Mouse (Mus musculus): ENCODE data around the gene Apoa2. TPM values are rescaled to one million over a fixed set of nuclear protein-coding genes. Genes with fewer than 3 reads are reported as not detected.

Gene Apoa2
- total and polyA plus RNA-seq, 2 experiments from 2014 or later: 4.5 to 14.5 TPM

- H3K27ac ChIP-seq (ENCODE audit: low read depth): peak overlapping the region; percentile 71
- TF ChIP-seq EP300 (IDR thresholded peaks at IDR 0.05; ENCODE audit: low read depth) (no peak), CTCF (IDR thresholded peaks at IDR 0.05; ENCODE audit: low read depth) (no peak)
- DNase-seq (ENCODE audit: low spot score) (no peak), ATAC-seq (ENCODE audit: insufficient read depth, low read depth) (peak; percentile 49)
- H3K4me2 ChIP-seq (ENCODE audit: low read depth, low read length): peak overlapping the region; percentile 98
- H3K9ac ChIP-seq (replicated peaks; ENCODE audit: low read depth, low read length): peak overlapping the region; percentile 75
- 1% methylated on average over 19 of the region's 19 CpGs for WGBS
- H3K36me3 ChIP-seq (replicated peaks; ENCODE audit: control insufficient read depth, insufficient read depth, low read length): peaks cover 31% of the 10 kb centered on the region
- peaks cover 12% of the 10 kb centered on the region; the same call in 1 of the 2 replicates for H3K4me1 ChIP-seq (ENCODE audit: control insufficient read depth, insufficient read depth)
- no peaks in the 10 kb centered on the region for H3K27me3 ChIP-seq (ENCODE audit: control insufficient read depth, insufficient read depth, low read length)
- H3K9me3 ChIP-seq (replicated peaks; ENCODE audit: control insufficient read depth, low read length): no peaks in the 10 kb centered on the region
- peak overlapping the region; percentile 94 for H3K4me3 ChIP-seq (ENCODE audit: low read depth, low read length)
Observed at GRCm38 (mm10) chr1:171270573-171270900, 45.7 kb downstream of the Apoa2 start.

GRCm38 (mm10) chr1:171271196-171271595 is 46.3 kb downstream of the Apoa2 start:
- peaks cover 12% of the 10 kb centered on the region; the same call in 1 of the 2 replicates for H3K4me1 ChIP-seq (ENCODE audit: control insufficient read depth, insufficient read depth)

GRCm38 (mm10) chr1:171271622-171272021 is 46.8 kb downstream of the Apoa2 start:
- ATAC-seq (ENCODE audit: insufficient read depth, low read depth) (no peak), DNase-seq (ENCODE audit: low spot score) (no peak)
- TF ChIP-seq EP300 (IDR thresholded peaks at IDR 0.05; ENCODE audit: low read depth): no peak
- TF ChIP-seq CTCF (IDR thresholded peaks at IDR 0.05; ENCODE audit: low read depth): no peak
- Histone ChIP-seq H3K4me3 (ENCODE audit: low read depth, low read length) (no peak overlapping the region), H3K27ac (ENCODE audit: low read depth) (no peak overlapping the region), H3K9ac (replicated peaks; ENCODE audit: low read depth, low read length) (no peak overlapping the region), H3K9me3 (replicated peaks; ENCODE audit: control insufficient read depth, low read length) (no peaks in the 10 kb centered on the region), H3K36me3 (replicated peaks; ENCODE audit: control insufficient read depth, insufficient read depth, low read length) (peaks cover 42% of the 10 kb centered on the region), H3K27me3 (ENCODE audit: control insufficient read depth, insufficient read depth, low read length) (no peaks in the 10 kb centered on the region), H3K4me1 (ENCODE audit: control insufficient read depth, insufficient read depth) (peaks cover 12% of the 10 kb centered on the region; the same call in 1 of the 2 replicates), H3K4me2 (ENCODE audit: low read depth, low read length) (peak overlapping the region; percentile 98; the same call in 1 of the 2 replicates)
- WGBS: 64% methylated on average over 10 of the region's 10 CpGs

More at GRCm38 (mm10) chr1:171271196-171271595, 46.3 kb downstream of the Apoa2 start:
- Histone ChIP-seq H3K27ac (ENCODE audit: low read depth) (no peak overlapping the region), H3K4me2 (ENCODE audit: low read depth, low read length) (peak overlapping the region; percentile 98), H3K4me3 (ENCODE audit: low read depth, low read length) (peak overlapping the region; percentile 94), H3K9me3 (replicated peaks; ENCODE audit: control insufficient read depth, low read length) (no peaks in the 10 kb centered on the region), H3K9ac (replicated peaks; ENCODE audit: low read depth, low read length) (peak overlapping the region; percentile 75; the same call in 1 of the 2 replicates), H3K36me3 (replicated peaks; ENCODE audit: control insufficient read depth, insufficient read depth, low read length) (peaks cover 37% of the 10 kb centered on the region), H3K27me3 (ENCODE audit: control insufficient read depth, insufficient read depth, low read length) (no peaks in the 10 kb centered on the region)
- 34% methylated on average over 9 of the region's 9 CpGs for WGBS
- TF ChIP-seq CTCF (IDR thresholded peaks at IDR 0.05; ENCODE audit: low read depth): no peak
- no peak for TF ChIP-seq EP300 (IDR thresholded peaks at IDR 0.05; ENCODE audit: low read depth)
- ATAC-seq (ENCODE audit: insufficient read depth, low read depth): no peak
- no peak for DNase-seq (ENCODE audit: low spot score)

- Histone ChIP-seq H3K9me3 (replicated peaks; ENCODE audit: control insufficient read depth, low read length) (no peaks in the 10 kb centered on the region), H3K4me2 (ENCODE audit: low read depth, low read length) (no peak overlapping the region), H3K27me3 (ENCODE audit: control insufficient read depth, insufficient read depth, low read length) (no peaks in the 10 kb centered on the region), H3K4me1 (ENCODE audit: control insufficient read depth, insufficient read depth) (peaks cover 12% of the 10 kb centered on the region; the same call in 1 of the 2 replicates), H3K27ac (ENCODE audit: low read depth) (no peak overlapping the region), H3K36me3 (replicated peaks; ENCODE audit: control insufficient read depth, insufficient read depth, low read length) (peaks cover 46% of the 10 kb centered on the region), H3K4me3 (ENCODE audit: low read depth, low read length) (no peak overlapping the region), H3K9ac (replicated peaks; ENCODE audit: low read depth, low read length) (no peak overlapping the region)
- WGBS: 76% methylated on average over 3 of the region's 3 CpGs
- DNase-seq (ENCODE audit: low spot score) (no peak), ATAC-seq (ENCODE audit: insufficient read depth, low read depth) (no peak)
- no peak for TF ChIP-seq CTCF (IDR thresholded peaks at IDR 0.05; ENCODE audit: low read depth)
Observed at GRCm38 (mm10) chr1:171272086-171272485, 47.2 kb downstream of the Apoa2 start.

GRCm38 (mm10) chr1:171274171-171274570 is 49.3 kb downstream of the Apoa2 start:
- H3K27me3 ChIP-seq (ENCODE audit: control insufficient read depth, insufficient read depth, low read length): no peaks in the 10 kb centered on the region
- ATAC-seq (ENCODE audit: insufficient read depth, low read depth) (no peak), DNase-seq (ENCODE audit: low spot score) (no peak)
- no peak for TF ChIP-seq CTCF (IDR thresholded peaks at IDR 0.05; ENCODE audit: low read depth)
- TF ChIP-seq EP300 (IDR thresholded peaks at IDR 0.05; ENCODE audit: low read depth): no peak
- H3K4me2 ChIP-seq (ENCODE audit: low read depth, low read length): no peak overlapping the region
- H3K9ac ChIP-seq (replicated peaks; ENCODE audit: low read depth, low read length): no peak overlapping the region
- H3K4me1 ChIP-seq (ENCODE audit: control insufficient read depth, insufficient read depth): peaks cover 12% of the 10 kb centered on the region; the same call in 1 of the 2 replicates
- H3K27ac ChIP-seq (ENCODE audit: low read depth): no peak overlapping the region
- no peaks in the 10 kb centered on the region for H3K9me3 ChIP-seq (replicated peaks; ENCODE audit: control insufficient read depth, low read length)
- H3K36me3 ChIP-seq (replicated peaks; ENCODE audit: control insufficient read depth, insufficient read depth, low read length): peaks cover 64% of the 10 kb centered on the region
- no peak overlapping the region for H3K4me3 ChIP-seq (ENCODE audit: low read depth, low read length)
- WGBS: 89% methylated on average over 12 of the region's 12 CpGs

GRCm38 (mm10) chr1:171275144-171275734 is 50.4 kb downstream of the Apoa2 start:
- DNase-seq (ENCODE audit: low spot score) (no peak), ATAC-seq (ENCODE audit: insufficient read depth, low read depth) (no peak)
- no peak overlapping the region for H3K4me2 ChIP-seq (ENCODE audit: low read depth, low read length)
- H3K27me3 ChIP-seq (ENCODE audit: control insufficient read depth, insufficient read depth, low read length): no peaks in the 10 kb centered on the region
- no peak overlapping the region for H3K4me3 ChIP-seq (ENCODE audit: low read depth, low read length)
- no peaks in the 10 kb centered on the region for H3K9me3 ChIP-seq (replicated peaks; ENCODE audit: control insufficient read depth, low read length)
- peaks cover 12% of the 10 kb centered on the region for H3K4me1 ChIP-seq (ENCODE audit: control insufficient read depth, insufficient read depth)
- TF ChIP-seq EP300 (IDR thresholded peaks at IDR 0.05; ENCODE audit: low read depth) (no peak), CTCF (IDR thresholded peaks at IDR 0.05; ENCODE audit: low read depth) (no peak)
- H3K27ac ChIP-seq (ENCODE audit: low read depth): no peak overlapping the region
- H3K36me3 ChIP-seq (replicated peaks; ENCODE audit: control insufficient read depth, insufficient read depth, low read length): peaks cover 64% of the 10 kb centered on the region
- 86% methylated on average over 11 of the region's 11 CpGs for WGBS
- H3K9ac ChIP-seq (replicated peaks; ENCODE audit: low read depth, low read length): no peak overlapping the region

Other genes with a start within 250 kb of the Apoa2 start
- gene Fcgr2b, start 248.5 kb upstream of the Apoa2 start, total RNA-seq (2014; rRNA removed; ENCODE audit: low replicate concordance): 1.4 and 9.7 TPM in 2 replicates
- gene Fcgr2b, start 248.5 kb upstream of the Apoa2 start, polyA plus RNA-seq (2015; fragmentation: Nextera tagmentation; extraction: Ambion mirVana): 2.0 and 2.3 TPM in 2 replicates
- gene Fcgr4, start 206.1 kb upstream of the Apoa2 start, total RNA-seq (2014; rRNA removed; ENCODE audit: low replicate concordance): 0.23 and 1.7 TPM in 2 replicates
- 0.60 and 1.0 TPM in 2 replicates for gene Fcgr4, start 206.1 kb upstream of the Apoa2 start, polyA plus RNA-seq (2015; fragmentation: Nextera tagmentation; extraction: Ambion mirVana)
- gene Fcgr3, start 160.1 kb upstream of the Apoa2 start, total RNA-seq (2014; rRNA removed; ENCODE audit: low replicate concordance): 11.8 and 13.7 TPM in 2 replicates
- gene Fcgr3, start 160.1 kb upstream of the Apoa2 start, polyA plus RNA-seq (2015; fragmentation: Nextera tagmentation; extraction: Ambion mirVana): 8.2 and 10.8 TPM in 2 replicates
- 3.7 TPM in 1 of 2 replicates, not detected in the other for gene Cfap126, start 111.1 kb upstream of the Apoa2 start, total RNA-seq (2014; rRNA removed; ENCODE audit: low replicate concordance)
- 2.2 and 3.5 TPM in 2 replicates for gene Cfap126, start 111.1 kb upstream of the Apoa2 start, polyA plus RNA-seq (2015; fragmentation: Nextera tagmentation; extraction: Ambion mirVana)
- gene Sdhc, start 74.5 kb upstream of the Apoa2 start, total RNA-seq (2014; rRNA removed; ENCODE audit: low replicate concordance): 875 and 891 TPM in 2 replicates
- gene Sdhc, start 74.5 kb upstream of the Apoa2 start, polyA plus RNA-seq (2015; fragmentation: Nextera tagmentation; extraction: Ambion mirVana): 754 and 772 TPM in 2 replicates
- gene Mpz, start 74.3 kb upstream of the Apoa2 start, total RNA-seq (2014; rRNA removed; ENCODE audit: low replicate concordance): 1.6 and 2.0 TPM in 2 replicates
- 0.05 and 0.49 TPM in 2 replicates for gene Mpz, start 74.3 kb upstream of the Apoa2 start, polyA plus RNA-seq (2015; fragmentation: Nextera tagmentation; extraction: Ambion mirVana)
- 40.2 and 48.7 TPM in 2 replicates for gene Pcp4l1, start 28.8 kb upstream of the Apoa2 start, total RNA-seq (2014; rRNA removed; ENCODE audit: low replicate concordance)
- gene Pcp4l1, start 28.8 kb upstream of the Apoa2 start, polyA plus RNA-seq (2015; fragmentation: Nextera tagmentation; extraction: Ambion mirVana): 161 and 164 TPM in 2 replicates
- gene Nr1i3, start 11.1 kb upstream of the Apoa2 start, total RNA-seq (2014; rRNA removed; ENCODE audit: low replicate concordance): not detected in 2 replicates
- gene Nr1i3, start 11.1 kb upstream of the Apoa2 start, polyA plus RNA-seq (2015; fragmentation: Nextera tagmentation; extraction: Ambion mirVana): 0.27 and 0.30 TPM in 2 replicates
- 82.0 and 97.7 TPM in 2 replicates for gene Tomm40l, start 2.5 kb upstream of the Apoa2 start, total RNA-seq (2014; rRNA removed; ENCODE audit: low replicate concordance)
- 56.0 and 64.6 TPM in 2 replicates for gene Tomm40l, start 2.5 kb upstream of the Apoa2 start, polyA plus RNA-seq (2015; fragmentation: Nextera tagmentation; extraction: Ambion mirVana)
- gene Fcer1g, start 9.3 kb downstream of the Apoa2 start, total RNA-seq (2014; rRNA removed; ENCODE audit: low replicate concordance): 22.7 and 60.5 TPM in 2 replicates
- 24.6 TPM in 2 replicates for gene Fcer1g, start 9.3 kb downstream of the Apoa2 start, polyA plus RNA-seq (2015; fragmentation: Nextera tagmentation; extraction: Ambion mirVana)
- gene Adamts4, start 25.4 kb downstream of the Apoa2 start, total RNA-seq (2014; rRNA removed; ENCODE audit: low replicate concordance): 4.1 and 5.5 TPM in 2 replicates
- gene Adamts4, start 25.4 kb downstream of the Apoa2 start, polyA plus RNA-seq (2015; fragmentation: Nextera tagmentation; extraction: Ambion mirVana): 3.8 and 3.9 TPM in 2 replicates
- 962 and 1,127 TPM in 2 replicates for gene Ndufs2, start 26.3 kb downstream of the Apoa2 start, total RNA-seq (2014; rRNA removed; ENCODE audit: low replicate concordance)
- 998 and 1,009 TPM in 2 replicates for gene Ndufs2, start 26.3 kb downstream of the Apoa2 start, polyA plus RNA-seq (2015; fragmentation: Nextera tagmentation; extraction: Ambion mirVana)
- gene B4galt3, start 45.3 kb downstream of the Apoa2 start, total RNA-seq (2014; rRNA removed; ENCODE audit: low replicate concordance): 28.9 and 55.0 TPM in 2 replicates
- 32.6 and 34.3 TPM in 2 replicates for gene B4galt3, start 45.3 kb downstream of the Apoa2 start, polyA plus RNA-seq (2015; fragmentation: Nextera tagmentation; extraction: Ambion mirVana)
- gene Ppox, start 56.1 kb downstream of the Apoa2 start, total RNA-seq (2014; rRNA removed; ENCODE audit: low replicate concordance): 32.7 and 52.4 TPM in 2 replicates
- 24.3 and 24.6 TPM in 2 replicates for gene Ppox, start 56.1 kb downstream of the Apoa2 start, polyA plus RNA-seq (2015; fragmentation: Nextera tagmentation; extraction: Ambion mirVana)
- gene Usp21, start 62.9 kb downstream of the Apoa2 start, total RNA-seq (2014; rRNA removed; ENCODE audit: low replicate concordance): 20.0 and 27.3 TPM in 2 replicates
- gene Usp21, start 62.9 kb downstream of the Apoa2 start, polyA plus RNA-seq (2015; fragmentation: Nextera tagmentation; extraction: Ambion mirVana): 30.6 and 32.3 TPM in 2 replicates
- gene Ufc1, start 70.0 kb downstream of the Apoa2 start, total RNA-seq (2014; rRNA removed; ENCODE audit: low replicate concordance): 74.9 and 140 TPM in 2 replicates
- gene Ufc1, start 70.0 kb downstream of the Apoa2 start, polyA plus RNA-seq (2015; fragmentation: Nextera tagmentation; extraction: Ambion mirVana): 109 and 113 TPM in 2 replicates
- 20.8 and 27.1 TPM in 2 replicates for gene Dedd, start 104.1 kb downstream of the Apoa2 start, total RNA-seq (2014; rRNA removed; ENCODE audit: low replicate concordance)
- 30.0 and 31.7 TPM in 2 replicates for gene Dedd, start 104.1 kb downstream of the Apoa2 start, polyA plus RNA-seq (2015; fragmentation: Nextera tagmentation; extraction: Ambion mirVana)
- 39.6 and 41.5 TPM in 2 replicates for gene Nit1, start 120.6 kb downstream of the Apoa2 start, total RNA-seq (2014; rRNA removed; ENCODE audit: low replicate concordance)
- gene Nit1, start 120.6 kb downstream of the Apoa2 start, polyA plus RNA-seq (2015; fragmentation: Nextera tagmentation; extraction: Ambion mirVana): 31.4 and 35.2 TPM in 2 replicates
- 9.3 and 9.7 TPM in 2 replicates for gene Pfdn2, start 120.6 kb downstream of the Apoa2 start, total RNA-seq (2014; rRNA removed; ENCODE audit: low replicate concordance)
- gene Pfdn2, start 120.6 kb downstream of the Apoa2 start, polyA plus RNA-seq (2015; fragmentation: Nextera tagmentation; extraction: Ambion mirVana): 81.8 and 94.7 TPM in 2 replicates
- gene Klhdc9, start 135.7 kb downstream of the Apoa2 start, total RNA-seq (2014; rRNA removed; ENCODE audit: low replicate concordance): 0.19 and 3.2 TPM in 2 replicates
- 1.1 TPM in 2 replicates for gene Klhdc9, start 135.7 kb downstream of the Apoa2 start, polyA plus RNA-seq (2015; fragmentation: Nextera tagmentation; extraction: Ambion mirVana)
- gene Nectin4, start 145.0 kb downstream of the Apoa2 start, total RNA-seq (2014; rRNA removed; ENCODE audit: low replicate concordance): 2.7 TPM in 1 of 2 replicates, not detected in the other
- 0.07 and 0.14 TPM in 2 replicates for gene Nectin4, start 145.0 kb downstream of the Apoa2 start, polyA plus RNA-seq (2015; fragmentation: Nextera tagmentation; extraction: Ambion mirVana)
- 1.6 and 3.4 TPM in 2 replicates for gene Arhgap30, start 163.9 kb downstream of the Apoa2 start, total RNA-seq (2014; rRNA removed; ENCODE audit: low replicate concordance)
- 0.52 and 0.79 TPM in 2 replicates for gene Arhgap30, start 163.9 kb downstream of the Apoa2 start, polyA plus RNA-seq (2015; fragmentation: Nextera tagmentation; extraction: Ambion mirVana)
- 80.2 and 82.0 TPM in 2 replicates for gene Usf1, start 186.3 kb downstream of the Apoa2 start, total RNA-seq (2014; rRNA removed; ENCODE audit: low replicate concordance)
- gene Usf1, start 186.3 kb downstream of the Apoa2 start, polyA plus RNA-seq (2015; fragmentation: Nextera tagmentation; extraction: Ambion mirVana): 47.7 and 48.8 TPM in 2 replicates
- not detected in 2 replicates for gene Tstd1, start 193.8 kb downstream of the Apoa2 start, total RNA-seq (2014; rRNA removed; ENCODE audit: low replicate concordance)
- 1.1 and 2.5 TPM in 2 replicates for gene Tstd1, start 193.8 kb downstream of the Apoa2 start, polyA plus RNA-seq (2015; fragmentation: Nextera tagmentation; extraction: Ambion mirVana)
- 45.6 and 75.5 TPM in 2 replicates for gene F11r, start 212.5 kb downstream of the Apoa2 start, total RNA-seq (2014; rRNA removed; ENCODE audit: low replicate concordance)
- 75.8 and 78.3 TPM in 2 replicates for gene F11r, start 212.5 kb downstream of the Apoa2 start, polyA plus RNA-seq (2015; fragmentation: Nextera tagmentation; extraction: Ambion mirVana)